Mouse (Mus musculus): Measurements from ENCODE around the gene Plcb1. TPM values are rescaled to one million over a fixed set of nuclear protein-coding genes. Genes with fewer than 3 reads are reported as not detected.

Gene Plcb1
- polyA plus RNA-seq (2015; fragmentation: Nextera tagmentation; extraction: Ambion mirVana), result 6.6 and 7.9 TPM in 2 replicates

GRCm38 (mm10) chr2:134785970-134786855 lies at the start of gene Plcb1:
TSS of gene Plcb1 (plus strand) at chr2:134786067.
- Histone ChIP-seq H3K36me3 (replicated peaks; ENCODE audit: insufficient read depth, low read length) (no peaks in the 10 kb centered on the region), H3K4me3 (ENCODE audit: low read depth, low read length) (peak within 1 kb of the TSS; percentile 66), H3K9me3 (ENCODE audit: low read length) (no peaks in the 10 kb centered on the region), H3K4me2 (ENCODE audit: low read depth, low read length) (peak within 1 kb of the TSS; percentile 76), H3K27ac (ENCODE audit: low read depth) (peak within 1 kb of the TSS; percentile 71), H3K9ac (replicated peaks) (peak within 1 kb of the TSS; percentile 69), H3K27me3 (ENCODE audit: insufficient read depth, low read length) (no peaks in the 10 kb centered on the region), H3K4me1 (ENCODE audit: insufficient read depth) (no peaks in the 10 kb centered on the region)
- 1% methylated on average over 69 of the region's 88 CpGs for WGBS (ENCODE audit: insufficient replicate concordance)
- DNase-seq (peak; percentile 83), ATAC-seq (peak; percentile 95)
- TF ChIP-seq CTCF (IDR thresholded peaks at IDR 0.05; ENCODE audit: low read depth) (peak; percentile 89), EP300 (IDR thresholded peaks at IDR 0.05; ENCODE audit: low read depth) (no peak)

GRCm38 (mm10) chr2:134755537-134755936 lies 30.3 kb upstream of the Plcb1 start:
- no peak overlapping the region for H3K9ac ChIP-seq (replicated peaks)
- H3K27ac ChIP-seq (ENCODE audit: low read depth), result no peak overlapping the region
- no peaks in the 10 kb centered on the region for H3K27me3 ChIP-seq (ENCODE audit: insufficient read depth, low read length)
- H3K4me2 ChIP-seq (ENCODE audit: low read depth, low read length), result no peak overlapping the region
- H3K4me3 ChIP-seq (ENCODE audit: low read depth, low read length), result no peak overlapping the region
- DNase-seq (no peak), ATAC-seq (no peak)
- H3K4me1 ChIP-seq (ENCODE audit: insufficient read depth), result no peaks in the 10 kb centered on the region
- TF ChIP-seq EP300 (IDR thresholded peaks at IDR 0.05; ENCODE audit: low read depth) (no peak), CTCF (IDR thresholded peaks at IDR 0.05; ENCODE audit: low read depth) (no peak)
- no peaks in the 10 kb centered on the region for H3K9me3 ChIP-seq (ENCODE audit: low read length)
- H3K36me3 ChIP-seq (replicated peaks; ENCODE audit: insufficient read depth, low read length), result no peaks in the 10 kb centered on the region

- no peak for DNase-seq
- H3K9me3 ChIP-seq (ENCODE audit: low read length), result no peaks in the 10 kb centered on the region
Measured at GRCm38 (mm10) chr2:134756086-134756485, 29.8 kb upstream of the Plcb1 start.

GRCm38 (mm10) chr2:134761029-134761428 lies 24.8 kb upstream of the Plcb1 start:
- no peak overlapping the region for H3K9ac ChIP-seq (replicated peaks)
- H3K4me2 ChIP-seq (ENCODE audit: low read depth, low read length), result no peak overlapping the region
- no peaks in the 10 kb centered on the region for H3K36me3 ChIP-seq (replicated peaks; ENCODE audit: insufficient read depth, low read length)
- no peak for DNase-seq
- no peak for ATAC-seq
- no peaks in the 10 kb centered on the region for H3K4me1 ChIP-seq (ENCODE audit: insufficient read depth)
- TF ChIP-seq EP300 (IDR thresholded peaks at IDR 0.05; ENCODE audit: low read depth) (no peak), CTCF (IDR thresholded peaks at IDR 0.05; ENCODE audit: low read depth) (no peak)
- no peaks in the 10 kb centered on the region for H3K9me3 ChIP-seq (ENCODE audit: low read length)
- WGBS (ENCODE audit: insufficient replicate concordance), result 72% methylated on average over 1 of the region's 1 CpGs
- H3K27me3 ChIP-seq (ENCODE audit: insufficient read depth, low read length), result no peaks in the 10 kb centered on the region
- no peak overlapping the region for H3K4me3 ChIP-seq (ENCODE audit: low read depth, low read length)
- no peak overlapping the region for H3K27ac ChIP-seq (ENCODE audit: low read depth)

More at GRCm38 (mm10) chr2:134756086-134756485, 29.8 kb upstream of the Plcb1 start:
- 6% methylated on average over 1 of the region's 1 CpGs for WGBS (ENCODE audit: insufficient replicate concordance)
- no peaks in the 10 kb centered on the region for H3K4me1 ChIP-seq (ENCODE audit: insufficient read depth)
- TF ChIP-seq CTCF (IDR thresholded peaks at IDR 0.05; ENCODE audit: low read depth), result no peak
- TF ChIP-seq EP300 (IDR thresholded peaks at IDR 0.05; ENCODE audit: low read depth), result 0 out of 2 replicates have a peak, but pooled peaks have one; percentile 23
- no peak overlapping the region for H3K4me2 ChIP-seq (ENCODE audit: low read depth, low read length)
- no peak overlapping the region for H3K4me3 ChIP-seq (ENCODE audit: low read depth, low read length)
- ATAC-seq, result peak; percentile 69
- no peak overlapping the region for H3K9ac ChIP-seq (replicated peaks)
- no peaks in the 10 kb centered on the region for H3K27me3 ChIP-seq (ENCODE audit: insufficient read depth, low read length)
- no peaks in the 10 kb centered on the region for H3K36me3 ChIP-seq (replicated peaks; ENCODE audit: insufficient read depth, low read length)
- no peak overlapping the region for H3K27ac ChIP-seq (ENCODE audit: low read depth)

- TF ChIP-seq CTCF (IDR thresholded peaks at IDR 0.05; ENCODE audit: low read depth), result no peak
- no peaks in the 10 kb centered on the region for H3K36me3 ChIP-seq (replicated peaks; ENCODE audit: insufficient read depth, low read length)
- H3K27ac ChIP-seq (ENCODE audit: low read depth), result no peak overlapping the region
- no peaks in the 10 kb centered on the region for H3K9me3 ChIP-seq (ENCODE audit: low read length)
- WGBS (ENCODE audit: insufficient replicate concordance), result 92% methylated on average over 8 of the region's 8 CpGs
- H3K4me2 ChIP-seq (ENCODE audit: low read depth, low read length), result no peak overlapping the region
- ATAC-seq (no peak), DNase-seq (no peak)
- H3K27me3 ChIP-seq (ENCODE audit: insufficient read depth, low read length), result no peaks in the 10 kb centered on the region
- H3K4me3 ChIP-seq (ENCODE audit: low read depth, low read length), result no peak overlapping the region
- no peaks in the 10 kb centered on the region for H3K4me1 ChIP-seq (ENCODE audit: insufficient read depth)
- H3K9ac ChIP-seq (replicated peaks), result no peak overlapping the region
Measured at GRCm38 (mm10) chr2:134763406-134763990, 22.4 kb upstream of the Plcb1 start.

- Histone ChIP-seq H3K9me3 (ENCODE audit: low read length) (no peaks in the 10 kb centered on the region), H3K4me1 (ENCODE audit: insufficient read depth) (no peaks in the 10 kb centered on the region), H3K27me3 (ENCODE audit: insufficient read depth, low read length) (no peaks in the 10 kb centered on the region), H3K4me3 (ENCODE audit: low read depth, low read length) (no peak overlapping the region), H3K36me3 (replicated peaks; ENCODE audit: insufficient read depth, low read length) (no peaks in the 10 kb centered on the region), H3K27ac (ENCODE audit: low read depth) (no peak overlapping the region), H3K4me2 (ENCODE audit: low read depth, low read length) (no peak overlapping the region), H3K9ac (replicated peaks) (no peak overlapping the region)
- DNase-seq (no peak), ATAC-seq (no peak)
- TF ChIP-seq CTCF (IDR thresholded peaks at IDR 0.05; ENCODE audit: low read depth) (no peak), EP300 (IDR thresholded peaks at IDR 0.05; ENCODE audit: low read depth) (no peak)
- WGBS (ENCODE audit: insufficient replicate concordance), result 77% methylated on average over 2 of the region's 2 CpGs
Measured at GRCm38 (mm10) chr2:134764506-134764905, 21.4 kb upstream of the Plcb1 start.
